Mouse (Mus musculus): ENCODE results near the gene Wdr1. TPM values are rescaled to one million over a fixed set of nuclear protein-coding genes. Genes with fewer than 3 reads are reported as not detected.

The Wdr1 gene
- polyA plus RNA-seq, 1 experiment = 141 TPM

- no peak for TF ChIP-seq POLR2A (IDR thresholded peaks at IDR 0.05; ENCODE audit: borderline replicate concordance, extremely low read depth, insufficient read depth, insufficient read length, poor library complexity, severe bottlenecking)
- no peak for TF ChIP-seq CTCF (IDR thresholded peaks at IDR 0.05; ENCODE audit: borderline replicate concordance, extremely low read depth, insufficient read depth, insufficient read length)
- peak; percentile 48 for DNase-seq (ENCODE audit: low read depth)
These were observed 2.2 kb downstream of the Wdr1 start for GRCm38 (mm10) chr5:38560586-38561425.

- DNase-seq (ENCODE audit: low read depth) = no peak
These were observed 4.2 kb downstream of the Wdr1 start for GRCm38 (mm10) chr5:38558831-38559230.

DNA sequence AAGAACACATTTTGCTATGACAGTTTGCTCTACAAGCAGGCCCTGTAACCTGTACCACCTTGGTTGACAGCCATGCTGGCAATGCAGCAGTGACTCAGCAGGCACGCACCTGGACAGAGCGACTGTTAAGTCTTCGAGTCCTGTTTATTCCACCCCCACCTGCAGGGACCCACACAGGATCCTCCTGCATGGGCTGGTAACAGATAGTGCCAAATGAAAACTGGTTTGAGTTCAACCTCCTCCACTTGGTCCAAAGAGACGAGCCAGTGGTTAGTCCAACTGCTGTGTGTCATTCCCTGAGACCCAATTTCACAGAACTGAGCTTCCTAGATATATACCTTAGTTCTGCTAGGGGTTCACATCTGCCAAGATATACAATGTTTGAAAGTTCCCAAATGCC lies 5.2 kb downstream of the Wdr1 start:
- no peak for DNase-seq (ENCODE audit: low read depth)
- TF ChIP-seq CTCF (IDR thresholded peaks at IDR 0.05; ENCODE audit: borderline replicate concordance, extremely low read depth, insufficient read depth, insufficient read length) (no peak), POLR2A (IDR thresholded peaks at IDR 0.05; ENCODE audit: borderline replicate concordance, extremely low read depth, insufficient read depth, insufficient read length, poor library complexity, severe bottlenecking) (no peak)

More at GRCm38 (mm10) chr5:38558831-38559230, 4.2 kb downstream of the Wdr1 start:
- no peak for TF ChIP-seq POLR2A (IDR thresholded peaks at IDR 0.05; ENCODE audit: borderline replicate concordance, extremely low read depth, insufficient read depth, insufficient read length, poor library complexity, severe bottlenecking)
- no peak for TF ChIP-seq CTCF (IDR thresholded peaks at IDR 0.05; ENCODE audit: borderline replicate concordance, extremely low read depth, insufficient read depth, insufficient read length)

- TF ChIP-seq POLR2A (IDR thresholded peaks at IDR 0.05; ENCODE audit: borderline replicate concordance, extremely low read depth, insufficient read depth, insufficient read length, poor library complexity, severe bottlenecking) = no peak
- TF ChIP-seq CTCF (IDR thresholded peaks at IDR 0.05; ENCODE audit: borderline replicate concordance, extremely low read depth, insufficient read depth, insufficient read length) = no peak
- no peak for DNase-seq (ENCODE audit: low read depth)
These were observed 6.6 kb downstream of the Wdr1 start for GRCm38 (mm10) chr5:38556406-38556805.

GRCm38 (mm10) chr5:38553953-38554352 lies 9.1 kb downstream of the Wdr1 start:
- no peak for TF ChIP-seq CTCF (IDR thresholded peaks at IDR 0.05; ENCODE audit: borderline replicate concordance, extremely low read depth, insufficient read depth, insufficient read length)
- no peak for TF ChIP-seq POLR2A (IDR thresholded peaks at IDR 0.05; ENCODE audit: borderline replicate concordance, extremely low read depth, insufficient read depth, insufficient read length, poor library complexity, severe bottlenecking)
- DNase-seq (ENCODE audit: low read depth) = peak; percentile 25

- no peak for DNase-seq (ENCODE audit: low read depth)
- TF ChIP-seq POLR2A (IDR thresholded peaks at IDR 0.05; ENCODE audit: borderline replicate concordance, extremely low read depth, insufficient read depth, insufficient read length, poor library complexity, severe bottlenecking) (no peak), CTCF (IDR thresholded peaks at IDR 0.05; ENCODE audit: borderline replicate concordance, extremely low read depth, insufficient read depth, insufficient read length) (no peak)
These were observed 9.5 kb downstream of the Wdr1 start for GRCm38 (mm10) chr5:38553491-38553890.

GRCm38 (mm10) chr5:38552615-38553014 lies 10.4 kb downstream of the Wdr1 start:
- DNase-seq (ENCODE audit: low read depth) = no peak
- TF ChIP-seq CTCF (IDR thresholded peaks at IDR 0.05; ENCODE audit: borderline replicate concordance, extremely low read depth, insufficient read depth, insufficient read length) (no peak), POLR2A (IDR thresholded peaks at IDR 0.05; ENCODE audit: borderline replicate concordance, extremely low read depth, insufficient read depth, insufficient read length, poor library complexity, severe bottlenecking) (no peak)

GRCm38 (mm10) chr5:38550221-38550768 lies 12.7 kb downstream of the Wdr1 start:
- no peak for DNase-seq (ENCODE audit: low read depth)
- TF ChIP-seq CTCF (IDR thresholded peaks at IDR 0.05; ENCODE audit: borderline replicate concordance, extremely low read depth, insufficient read depth, insufficient read length) = no peak
- no peak for TF ChIP-seq POLR2A (IDR thresholded peaks at IDR 0.05; ENCODE audit: borderline replicate concordance, extremely low read depth, insufficient read depth, insufficient read length, poor library complexity, severe bottlenecking)

GRCm38 (mm10) chr5:38549461-38549909 lies 13.5 kb downstream of the Wdr1 start:
- no peak for TF ChIP-seq CTCF (IDR thresholded peaks at IDR 0.05; ENCODE audit: borderline replicate concordance, extremely low read depth, insufficient read depth, insufficient read length)
- no peak for TF ChIP-seq POLR2A (IDR thresholded peaks at IDR 0.05; ENCODE audit: borderline replicate concordance, extremely low read depth, insufficient read depth, insufficient read length, poor library complexity, severe bottlenecking)
- DNase-seq (ENCODE audit: low read depth) = peak; percentile 24

- no peak for TF ChIP-seq POLR2A (IDR thresholded peaks at IDR 0.05; ENCODE audit: borderline replicate concordance, extremely low read depth, insufficient read depth, insufficient read length, poor library complexity, severe bottlenecking)
- TF ChIP-seq CTCF (IDR thresholded peaks at IDR 0.05; ENCODE audit: borderline replicate concordance, extremely low read depth, insufficient read depth, insufficient read length) = no peak
- DNase-seq (ENCODE audit: low read depth) = peak; percentile 38
These were observed 15.6 kb downstream of the Wdr1 start for GRCm38 (mm10) chr5:38547375-38547774.

DNA sequence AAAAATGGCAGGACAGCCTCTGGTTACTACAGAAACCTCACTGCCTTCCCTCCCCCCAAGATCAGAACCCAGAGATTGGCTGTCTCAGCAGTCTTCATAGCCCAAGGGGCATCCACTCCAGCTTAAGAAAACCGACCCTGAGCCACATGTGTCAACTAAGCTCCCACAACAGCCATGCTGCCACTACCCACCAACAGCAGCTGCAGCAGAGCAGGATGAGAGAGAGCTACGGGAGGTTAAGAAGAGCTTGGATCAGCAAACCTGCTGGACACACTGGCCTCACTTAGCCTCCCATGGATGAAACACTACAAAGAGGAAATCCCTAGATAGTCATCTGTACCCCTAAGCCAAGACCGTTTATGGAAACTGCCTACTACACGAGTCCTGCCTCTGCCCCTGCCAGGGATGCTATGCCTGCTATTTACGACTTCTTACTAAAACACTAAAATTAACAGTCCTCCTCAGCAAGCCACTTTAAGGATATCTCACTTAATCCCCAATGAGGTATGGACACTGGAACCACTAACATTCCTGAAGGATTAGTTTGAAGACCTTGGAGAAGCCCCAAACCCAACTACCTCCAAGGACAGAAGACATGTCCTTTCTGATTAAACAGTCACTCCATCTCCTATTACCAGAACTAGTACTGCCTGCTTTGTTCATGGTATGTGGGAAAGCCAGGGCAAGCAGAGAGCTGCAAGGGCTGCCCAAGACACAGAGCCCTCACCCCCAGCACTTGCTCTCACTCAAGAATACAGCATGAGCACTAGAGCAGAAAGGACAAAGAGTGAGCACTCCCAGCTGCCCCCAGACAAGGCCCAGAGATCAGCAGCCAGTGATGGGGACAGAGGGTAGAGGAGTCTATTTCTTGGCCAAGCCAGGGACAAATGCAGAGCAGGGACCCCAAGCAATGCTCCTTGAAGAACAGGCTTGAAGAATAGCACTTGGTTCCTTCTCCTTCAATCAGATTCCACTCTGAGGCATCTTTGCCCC lies 18.3 kb downstream of the Wdr1 start:
- TF ChIP-seq CTCF (IDR thresholded peaks at IDR 0.05; ENCODE audit: borderline replicate concordance, extremely low read depth, insufficient read depth, insufficient read length) (no peak), POLR2A (IDR thresholded peaks at IDR 0.05; ENCODE audit: borderline replicate concordance, extremely low read depth, insufficient read depth, insufficient read length, poor library complexity, severe bottlenecking) (no peak)
- DNase-seq (ENCODE audit: low read depth) = no peak

All from brain, embryonic 14.5 days (tissue).